Mouse (Mus musculus) lung, adult 2 months (tissue): ENCODE data around the gene 2010003K11Rik.

Experiments used
- CTCF ChIP-seq: fragments of 200-500 bp; IDR thresholded peaks from 2 replicates; pipeline ENCODE4 v1.5.1; 2011; ENCODE audit warnings: mild to moderate bottlenecking, low read length, control low read depth; ENCODE audit not compliant: insufficient read depth
- POLR2A ChIP-seq: fragments of 200-500 bp; IDR thresholded peaks from 2 replicates; pipeline ENCODE4 v1.6.1; 2011; ENCODE audit warnings: low read depth, mild to moderate bottlenecking, control low read depth, low read length, borderline replicate concordance; ENCODE audit errors: extremely low read depth

GRCm38 (mm10) chr19:4534646-4535045 is 36.3 kb upstream of the 2010003K11Rik start:
- no peak for TF ChIP-seq POLR2A
- no peak for TF ChIP-seq CTCF
